Mouse (Mus musculus) midbrain, postnatal 0 days (tissue): ENCODE measurements around the gene Kif21b. TPM values are rescaled to one million over a fixed set of nuclear protein-coding genes. Genes with fewer than 3 reads are reported as not detected.

Source experiments
- ATAC-seq: fragments of 200-750 bp; cut with Nextera tagmentation; 2 replicates; pipeline ENCODE4 v1.8.0; 2017; ENCODE audit warnings: moderate number of reproducible peaks, mild to moderate bottlenecking, moderate TSS enrichment, moderate library complexity; ENCODE audit not compliant: low FRiP score
- DNase-seq: peaks from one replicate; pipeline ENCODE4 v3.0.0-alpha.2; 2015; ENCODE audit warnings: low spot score
- H3K27ac ChIP-seq: fragments of 300-500 bp; sonication (generic); 2 replicates; pipeline ENCODE4 v1.5.1; 2014; ENCODE audit warnings: low read depth, mild to moderate bottlenecking, low read length, mixed read lengths
- H3K27me3 ChIP-seq: fragments of 300-500 bp; sonication (generic); 2 replicates; pipeline ENCODE4 v1.6.1; 2014; ENCODE audit warnings: low read length, control low read depth, mixed read lengths; ENCODE audit not compliant: insufficient read depth
- H3K36me3 ChIP-seq: fragments of 300-500 bp; sonication (generic); 2 replicates; pipeline ENCODE4 v1.6.1; 2014; ENCODE audit warnings: low read length, control low read depth, mixed read lengths; ENCODE audit not compliant: insufficient read depth
- H3K4me1 ChIP-seq: fragments of 300-500 bp; sonication (generic); 2 replicates; pipeline ENCODE4 v1.6.1; 2014; ENCODE audit warnings: mild to moderate bottlenecking, control low read depth, antibody characterized with exemption, low read length, mixed read lengths; ENCODE audit not compliant: insufficient read depth
- H3K4me2 ChIP-seq: fragments of 300-500 bp; sonication (generic); 2 replicates; pipeline ENCODE4 v1.6.1; 2014; ENCODE audit warnings: low read depth, mild to moderate bottlenecking, low read length, mixed read lengths; ENCODE audit not compliant: poor library complexity, severe bottlenecking
- H3K4me3 ChIP-seq: fragments of 300-500 bp; sonication (generic); 2 replicates; pipeline ENCODE4 v1.5.1; 2014; ENCODE audit warnings: low read depth, mild to moderate bottlenecking, low read length, moderate library complexity
- H3K9ac ChIP-seq: fragments of 300-500 bp; sonication (generic); replicated peaks from 2 replicates; pipeline ENCODE4 v1.6.1; 2014; ENCODE audit warnings: mild to moderate bottlenecking, low read length, moderate library complexity, mixed read lengths; ENCODE audit not compliant: poor library complexity, severe bottlenecking
- H3K9me3 ChIP-seq: fragments of 300-500 bp; sonication (generic); 2 replicates; pipeline ENCODE4 v1.6.1; 2016; ENCODE audit warnings: low read length, control low read depth
- CTCF ChIP-seq: IDR thresholded peaks from 2 replicates; pipeline ENCODE4 v1.5.1; 2016; ENCODE audit warnings: antibody characterized with exemption, mild to moderate bottlenecking
- WGBS: fragments of 180-500 bp; shearing (Covaris S2); extraction: QIAGEN DNeasy Blood & Tissue Kit; methylation state at CpG from one replicate; pipeline ENCODE4 v1.1.7; 2014; 5-methylcytosine and 5-hydroxymethylcytosine counted together
- polyA plus RNA-seq: library from polyadenylated mRNA; unstranded; fragments of >200 nt; fragmentation: Nextera tagmentation; extraction: Ambion mirVana; gene quantifications from 2 replicates; pipeline ENCODE4 v1.2.1, GENCODE M21; 2015
- total RNA-seq: library from RNA; depleted of rRNA; stranded (reverse); fragments of >200 nt; gene quantifications from 2 replicates; pipeline ENCODE4 v1.2.3, GENCODE M21; 2014

Gene Kif21b
- total and polyA plus RNA-seq, 2 experiments from 2014 or later = 32.1 to 160 TPM

DNA sequence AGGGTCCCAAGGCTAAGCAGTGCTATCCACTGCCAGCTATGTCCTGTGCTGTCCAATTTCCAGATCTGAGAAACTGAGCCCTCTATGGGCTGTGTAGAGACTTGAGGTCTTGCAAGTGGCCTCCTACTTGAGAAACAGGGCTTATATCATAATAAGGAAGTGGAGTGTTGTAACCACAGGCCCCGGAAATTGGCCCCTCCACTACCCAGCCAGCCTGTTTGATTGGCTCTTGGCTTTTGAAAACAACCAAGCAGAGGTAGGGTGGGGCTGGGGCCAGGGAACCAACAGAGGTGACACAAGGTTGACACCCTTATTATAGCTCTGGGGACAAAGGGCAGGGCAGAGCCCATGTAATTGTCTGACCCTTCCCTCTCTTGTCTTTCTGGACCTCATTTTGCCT lies 3.9 kb downstream of the Kif21b start:
- Histone ChIP-seq H3K4me1 (peaks cover 47% of the 10 kb centered on the region), H3K9me3 (no peaks in the 10 kb centered on the region), H3K9ac (no peak overlapping the region), H3K36me3 (no peaks in the 10 kb centered on the region), H3K4me3 (no peak overlapping the region), H3K4me2 (peak overlapping the region; percentile 71), H3K27me3 (no peaks in the 10 kb centered on the region), H3K27ac (no peak overlapping the region)
- DNase-seq = no peak
- 73% methylated on average over 1 of the region's 1 CpGs for WGBS
- TF ChIP-seq CTCF = no peak
- no peak for ATAC-seq

DNA sequence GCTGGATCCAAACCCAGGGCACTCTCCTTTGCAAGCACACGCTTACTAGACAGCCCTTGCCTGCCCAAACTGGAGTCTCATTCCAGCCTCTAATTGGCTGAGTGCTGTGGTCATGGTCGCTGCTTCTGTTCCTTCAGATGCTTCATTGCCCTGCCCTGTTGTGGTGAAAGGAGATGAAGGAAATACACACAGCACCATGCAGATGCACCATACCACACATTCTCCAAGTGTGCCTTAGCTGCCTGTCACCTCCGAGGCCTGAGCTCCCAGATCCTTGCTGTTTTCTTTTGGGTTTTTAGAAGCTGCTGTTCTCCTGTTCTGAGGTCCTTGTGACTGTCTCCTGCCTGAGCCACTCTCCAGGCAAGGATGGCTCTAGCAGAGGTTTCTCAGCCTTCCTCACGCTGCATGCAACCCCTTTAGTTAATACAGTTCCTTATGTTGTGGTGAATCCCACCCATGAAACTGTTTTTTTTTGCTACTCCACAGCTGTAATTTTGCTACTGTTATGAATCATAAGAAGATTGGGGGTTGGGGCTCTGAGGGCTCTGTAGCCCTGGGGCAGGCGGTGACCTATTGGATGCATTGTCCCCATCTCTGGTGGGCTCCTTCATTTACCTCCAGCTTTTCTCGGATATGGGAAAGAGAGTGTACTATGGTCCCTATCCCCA lies 4.7 kb downstream of the Kif21b start:
- no peak for TF ChIP-seq CTCF
- H3K36me3 ChIP-seq = no peaks in the 10 kb centered on the region
- WGBS = 70% methylated on average over 6 of the region's 6 CpGs
- ATAC-seq = no peak
- peak overlapping the region; percentile 71 for H3K4me2 ChIP-seq
- H3K27ac ChIP-seq = no peak overlapping the region; the same call in 1 of the 2 replicates
- no peaks in the 10 kb centered on the region for H3K27me3 ChIP-seq
- no peaks in the 10 kb centered on the region for H3K9me3 ChIP-seq
- no peak overlapping the region; the same call in 1 of the 2 replicates for H3K9ac ChIP-seq
- DNase-seq = no peak
- peaks cover 50% of the 10 kb centered on the region for H3K4me1 ChIP-seq
- no peak overlapping the region for H3K4me3 ChIP-seq

DNA sequence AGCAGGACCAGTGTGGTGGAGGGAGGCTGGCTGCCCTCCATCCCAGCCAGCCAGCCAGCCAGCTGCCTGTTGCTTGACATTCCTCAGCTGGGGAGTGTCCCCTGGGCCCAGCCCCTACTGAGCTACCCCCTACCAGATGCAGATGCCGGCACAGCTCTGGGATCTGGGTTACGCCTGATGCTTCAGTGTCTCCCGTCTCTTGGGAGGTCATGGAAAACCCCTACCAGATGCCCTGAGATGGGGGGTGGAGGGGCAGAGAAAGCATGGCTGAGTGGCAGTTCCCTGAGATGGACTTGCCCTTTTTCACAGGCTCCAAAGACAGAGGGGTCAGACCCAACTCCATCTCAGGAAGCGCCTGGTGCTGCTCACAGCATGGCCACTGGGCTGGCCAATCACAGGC lies 5.4 kb downstream of the Kif21b start:
- no peaks in the 10 kb centered on the region for H3K36me3 ChIP-seq
- H3K27ac ChIP-seq = no peak overlapping the region
- 45% methylated on average over 4 of the region's 4 CpGs for WGBS
- H3K9me3 ChIP-seq = no peaks in the 10 kb centered on the region
- H3K4me1 ChIP-seq = peaks cover 50% of the 10 kb centered on the region
- H3K4me3 ChIP-seq = no peak overlapping the region
- ATAC-seq (no peak), DNase-seq (no peak)
- peak overlapping the region; percentile 35; the same call in 1 of the 2 replicates for H3K4me2 ChIP-seq
- no peak for TF ChIP-seq CTCF
- no peaks in the 10 kb centered on the region for H3K27me3 ChIP-seq
- H3K9ac ChIP-seq = no peak overlapping the region; the same call in 1 of the 2 replicates

DNA sequence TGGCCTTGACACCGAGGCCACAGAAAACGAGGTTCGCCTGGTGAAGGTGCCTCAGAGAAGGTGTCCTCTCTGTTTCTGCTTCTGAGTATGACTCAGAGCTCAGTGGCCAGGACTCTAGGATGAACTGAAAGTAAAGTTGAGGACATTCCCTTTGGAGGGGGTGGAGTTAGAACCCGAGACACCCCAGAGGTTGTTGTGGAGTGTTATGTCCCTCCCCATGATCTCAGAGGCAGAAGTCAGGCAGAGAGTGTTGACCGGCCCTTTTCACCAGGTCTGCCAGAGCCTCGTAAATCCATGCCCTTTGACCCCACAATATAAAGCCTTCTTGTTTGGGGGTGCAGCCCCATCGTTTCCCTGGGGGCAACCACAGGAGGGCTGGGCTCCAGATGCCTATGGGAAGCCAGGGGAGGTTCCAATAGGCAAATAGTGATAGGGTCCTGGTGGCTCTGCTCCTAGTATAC lies 5.9 kb downstream of the Kif21b start:
- ATAC-seq (no peak), DNase-seq (no peak)
- Histone ChIP-seq H3K27ac (no peak overlapping the region; the same call in 1 of the 2 replicates), H3K4me3 (no peak overlapping the region), H3K4me1 (peaks cover 54% of the 10 kb centered on the region), H3K36me3 (no peaks in the 10 kb centered on the region), H3K9ac (no peak overlapping the region), H3K27me3 (no peaks in the 10 kb centered on the region), H3K9me3 (no peaks in the 10 kb centered on the region), H3K4me2 (peak overlapping the region; percentile 35)
- no peak for TF ChIP-seq CTCF
- WGBS = 31% methylated on average over 7 of the region's 7 CpGs

DNA sequence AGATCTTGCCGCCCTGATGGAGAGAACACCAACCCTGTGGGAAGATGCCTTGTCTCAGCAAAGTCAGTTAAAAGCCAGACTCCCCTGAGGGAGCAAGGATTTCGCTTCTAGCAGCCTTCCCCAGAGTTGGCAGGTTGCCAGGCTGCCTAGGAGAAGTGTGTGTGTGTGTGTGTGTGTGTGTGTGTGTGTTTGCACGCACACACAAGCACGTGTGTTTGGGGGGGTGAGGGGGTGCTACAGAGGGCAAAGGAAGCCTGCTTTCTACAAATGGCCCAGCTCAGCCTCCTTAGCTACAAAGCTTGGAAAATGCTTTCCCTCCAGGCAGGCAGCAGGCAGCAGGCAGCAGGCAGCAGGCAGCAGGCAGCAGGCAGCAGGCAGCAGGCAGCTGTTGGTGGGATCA lies 6.4 kb downstream of the Kif21b start:
- Histone ChIP-seq H3K4me1 (peaks cover 59% of the 10 kb centered on the region), H3K9me3 (no peaks in the 10 kb centered on the region), H3K4me3 (no peak overlapping the region), H3K27me3 (no peaks in the 10 kb centered on the region), H3K27ac (no peak overlapping the region), H3K9ac (0 out of 2 replicates have a peak overlapping the region, but pooled peaks have one; percentile 24), H3K36me3 (no peaks in the 10 kb centered on the region), H3K4me2 (peak overlapping the region; percentile 35)
- DNase-seq = peak; percentile 84
- 0% methylated on average over 4 of the region's 4 CpGs for WGBS
- TF ChIP-seq CTCF = no peak
- no peak for ATAC-seq

DNA sequence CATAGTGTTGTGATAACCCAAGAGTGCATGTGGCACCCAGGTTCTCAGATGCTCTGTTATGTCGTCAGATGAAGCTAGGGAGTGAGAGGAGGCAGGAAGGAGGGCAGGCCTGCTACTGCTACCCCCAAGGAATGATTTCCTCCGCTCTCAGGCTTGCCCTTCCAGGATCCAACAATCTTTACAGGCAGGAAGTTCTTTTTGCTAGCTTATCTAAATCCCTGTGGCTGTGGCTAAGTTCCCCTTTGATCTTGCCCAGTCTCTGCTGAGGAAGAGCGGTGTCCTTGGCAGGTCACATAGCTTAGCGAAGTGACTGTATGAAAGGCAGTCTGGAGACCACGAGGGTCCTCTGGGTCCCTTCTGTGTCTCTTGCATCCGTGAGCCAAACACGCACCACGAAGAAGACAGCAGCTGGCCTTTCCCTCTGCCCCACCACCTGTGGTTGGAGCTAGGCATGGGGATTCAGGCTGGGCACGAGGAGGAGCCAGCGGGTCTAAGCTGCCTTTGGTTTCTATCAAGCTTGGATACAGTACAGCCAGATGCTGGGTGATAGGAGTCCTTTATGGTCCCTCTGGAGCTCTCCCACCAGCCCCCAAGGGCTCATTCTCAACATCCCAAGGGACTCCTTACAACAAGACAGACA lies 7.1 kb downstream of the Kif21b start:
- ATAC-seq (no peak), DNase-seq (no peak)
- WGBS = 26% methylated on average over 10 of the region's 10 CpGs
- H3K4me1 ChIP-seq = peaks cover 66% of the 10 kb centered on the region
- TF ChIP-seq CTCF = no peak
- 0 out of 2 replicates have a peak overlapping the region, but pooled peaks have one; percentile 24 for H3K9ac ChIP-seq
- no peaks in the 10 kb centered on the region for H3K36me3 ChIP-seq
- H3K9me3 ChIP-seq = no peaks in the 10 kb centered on the region
- H3K4me3 ChIP-seq = no peak overlapping the region
- H3K27ac ChIP-seq = no peak overlapping the region; the same call in 1 of the 2 replicates
- no peaks in the 10 kb centered on the region for H3K27me3 ChIP-seq
- peak overlapping the region; percentile 35 for H3K4me2 ChIP-seq
